Mouse (Mus musculus) inflammation-experienced regulatory T-cells, adult 6 months (primary cell): ENCODE measurements at regions not wholly inside any gene's neighbourhood (a gene's known extent, or its start where the extent isn't known, plus 50 kb on each side); places are given as distances from the start of the nearest gene placed in this dataset.
A peak's percentile ranks its signal among the peaks of the same experiment; 100 is the strongest.

Experiments used
- ATAC-seq: one replicate; pipeline ENCODE4 v1.8.0; 2017

DNA sequence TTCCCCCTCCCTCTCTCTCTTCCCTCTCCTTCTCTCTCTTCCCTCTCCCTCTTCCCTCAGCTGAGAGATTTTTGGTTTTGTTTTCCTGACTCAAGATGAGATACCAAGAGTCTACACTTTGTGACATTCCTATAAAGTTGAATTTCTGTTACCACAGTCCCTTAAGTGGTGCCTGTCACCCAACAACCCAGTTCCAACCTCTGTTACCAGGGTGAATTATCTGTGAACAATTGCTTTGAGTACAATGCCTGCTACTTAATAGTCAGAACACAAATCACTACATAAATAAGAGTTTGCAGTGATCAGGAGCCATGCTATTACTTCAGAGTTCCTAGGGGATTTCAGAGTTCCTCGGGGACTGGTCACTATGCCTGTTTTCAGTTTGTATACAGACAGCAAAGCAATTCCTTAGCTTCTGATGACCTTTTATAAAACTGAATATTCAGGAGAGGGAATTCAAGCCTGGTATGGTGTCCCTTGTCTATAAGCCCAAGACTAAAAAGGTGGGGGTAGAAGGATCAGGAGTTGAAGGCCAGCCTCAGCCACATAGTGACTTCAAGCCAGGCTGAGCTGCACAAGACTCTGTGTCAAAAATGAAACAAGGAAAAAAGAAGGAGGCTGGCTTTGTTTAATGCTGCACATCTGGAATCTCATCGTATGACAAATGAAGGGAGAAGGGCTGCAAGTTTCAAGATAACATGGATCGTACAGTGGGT, 99.2 kb upstream of the F13a1 start:
- no peak for ATAC-seq

DNA sequence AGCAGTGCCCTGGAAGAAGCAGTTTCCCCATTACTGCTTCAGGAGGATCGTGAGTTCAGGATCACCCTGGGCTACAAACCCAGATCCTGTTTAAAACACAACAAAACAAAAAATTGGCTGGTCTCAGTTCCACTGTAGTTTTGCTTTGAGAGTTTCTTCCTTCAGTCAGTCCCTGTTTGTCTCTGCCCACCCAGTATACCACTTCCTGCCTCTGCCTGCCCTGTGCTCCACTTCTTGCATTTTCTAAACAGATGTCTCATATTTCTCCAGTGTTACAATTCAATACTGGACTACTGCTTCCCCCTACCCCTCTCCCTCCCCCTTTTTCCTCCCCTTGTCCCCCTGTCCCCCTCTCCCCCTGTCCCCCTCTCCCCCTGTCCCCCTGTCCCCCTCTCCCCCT, 98.6 kb upstream of the F13a1 start:
- ATAC-seq, result peak; percentile 88

DNA sequence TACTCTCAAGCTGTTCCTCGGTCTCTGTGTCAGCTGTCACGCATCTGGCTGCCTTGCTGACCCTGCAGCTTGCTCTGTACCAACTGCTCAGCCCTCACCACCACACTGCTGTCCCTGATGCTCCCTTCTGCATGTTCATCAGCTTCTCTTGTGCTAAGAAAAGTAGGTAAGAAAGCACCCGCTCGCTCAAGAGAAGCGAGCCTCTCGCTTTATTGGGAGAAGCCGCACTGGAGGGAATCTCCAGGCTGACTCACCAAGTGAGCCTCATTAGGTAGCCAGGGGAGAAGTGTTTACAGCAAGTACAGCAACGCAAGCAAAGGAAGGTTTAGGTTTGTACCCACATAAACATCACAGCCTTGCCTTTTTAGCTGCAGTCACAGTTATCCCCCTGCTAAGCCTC, 97.7 kb upstream of the F13a1 start:
- no peak for ATAC-seq

DNA sequence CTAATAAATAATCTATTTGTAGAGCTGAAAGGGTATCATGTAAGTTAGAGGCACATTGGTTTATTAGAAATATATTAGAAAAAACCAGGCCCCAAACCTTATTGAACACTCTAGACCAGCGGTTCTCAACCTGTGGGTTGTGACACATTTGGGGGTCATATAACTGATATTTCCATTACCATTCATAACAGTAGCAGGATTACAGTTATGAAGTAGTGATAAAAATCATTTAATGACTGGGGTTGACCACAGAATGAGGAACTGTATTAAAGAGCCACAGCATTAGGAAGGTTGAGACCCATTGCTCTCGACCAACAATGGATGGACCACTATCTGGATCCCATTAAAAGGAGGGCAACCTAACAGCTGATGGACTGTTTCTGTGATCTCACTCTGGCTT, 92.8 kb upstream of the F13a1 start:
- no peak for ATAC-seq

DNA sequence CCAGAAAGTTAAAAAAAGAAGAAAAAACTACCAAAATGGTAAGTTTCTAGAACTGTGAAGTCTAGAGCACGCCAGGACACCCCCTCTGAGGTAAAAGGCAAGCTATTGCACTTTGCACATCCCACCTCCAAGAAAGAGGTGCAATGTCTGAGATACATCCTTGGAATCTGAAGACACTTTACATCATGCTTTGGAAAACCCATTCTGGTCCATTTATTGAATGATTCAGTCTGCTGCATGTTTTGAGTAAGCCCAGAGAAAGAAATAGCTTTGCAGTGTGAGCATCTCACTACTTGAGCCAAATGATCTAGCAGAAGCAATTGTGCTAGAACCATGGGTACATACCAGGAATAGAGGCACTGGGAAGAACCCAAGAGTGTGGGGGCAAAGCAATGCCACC, 85.1 kb upstream of the F13a1 start:
- no peak for ATAC-seq

DNA sequence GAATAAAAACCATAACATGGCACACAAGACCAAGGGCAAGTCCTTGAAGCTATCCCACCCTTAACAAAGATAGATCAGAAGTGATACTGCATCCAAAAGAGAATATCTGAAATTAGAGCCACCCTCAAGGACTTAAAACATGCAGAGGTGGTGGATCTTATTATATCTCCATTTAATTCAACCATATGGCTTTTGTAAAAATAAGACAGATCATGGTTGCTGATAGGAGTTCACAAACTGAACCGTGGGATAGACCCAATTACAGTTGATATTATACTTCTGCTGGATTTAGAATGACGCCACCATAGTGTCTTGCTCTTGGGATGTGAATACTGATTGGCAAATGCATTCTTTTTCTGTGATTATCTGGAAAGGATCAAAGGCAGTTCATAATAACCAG, 84.5 kb upstream of the F13a1 start:
- ATAC-seq, result no peak

DNA sequence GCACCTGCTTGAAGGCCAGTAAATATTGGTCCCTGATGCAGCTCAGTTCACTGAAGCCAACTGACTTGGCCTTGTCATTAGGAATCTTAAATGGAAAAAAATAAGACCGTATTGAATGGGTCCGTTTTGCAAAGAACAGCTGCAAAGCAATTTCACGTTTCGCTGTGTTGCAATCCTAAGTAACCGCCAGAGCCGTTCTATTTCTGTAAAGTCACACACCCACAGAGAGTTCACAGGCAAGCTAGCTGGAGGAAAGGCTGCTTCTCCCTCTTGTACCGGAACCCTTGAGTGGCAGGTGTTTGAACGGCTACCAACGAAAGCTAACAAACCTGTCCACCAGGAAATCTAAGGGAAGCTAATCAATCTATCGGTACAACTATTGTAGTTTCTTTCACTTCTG, 80.6 kb upstream of the F13a1 start:
- ATAC-seq, result peak; percentile 52

DNA sequence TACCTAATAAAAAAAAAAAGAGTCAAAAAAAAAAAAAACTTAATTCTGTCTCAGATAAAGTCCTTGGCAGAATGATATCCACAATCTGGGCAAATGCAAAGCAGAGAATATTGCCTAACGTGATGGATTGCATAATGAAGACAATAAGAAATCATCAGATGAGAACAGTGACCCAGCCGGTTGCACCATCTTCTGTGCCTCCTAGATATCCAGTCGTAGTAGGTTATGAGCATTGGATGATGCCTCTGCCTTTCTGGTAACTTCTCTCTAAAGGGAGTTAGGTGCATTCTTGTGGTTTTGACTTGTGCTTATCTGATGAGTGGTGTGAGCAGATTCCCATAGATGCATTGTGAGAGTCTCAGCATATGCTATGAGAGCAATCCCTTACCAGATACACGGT, 71.6 kb upstream of the F13a1 start:
- no peak for ATAC-seq

DNA sequence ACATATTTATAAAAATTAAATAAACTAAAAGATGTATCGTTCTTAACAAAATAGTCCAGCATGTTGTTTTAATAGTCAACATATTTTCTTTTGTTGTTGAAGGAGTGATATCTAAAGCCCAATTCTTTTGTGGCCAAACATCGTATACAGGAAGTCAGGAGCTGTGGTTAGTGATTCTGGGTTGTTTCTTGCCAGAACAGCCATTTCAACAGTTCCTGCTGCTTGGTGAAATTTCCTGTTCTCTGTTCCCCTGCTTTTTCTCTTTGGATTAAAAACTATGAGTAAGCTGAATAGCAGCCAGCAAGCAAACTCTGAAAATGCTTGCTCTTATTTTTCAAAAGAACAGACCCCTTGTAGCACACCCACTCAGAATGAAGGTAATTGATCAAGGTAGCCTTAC, 70.2 kb upstream of the F13a1 start:
- no peak for ATAC-seq

DNA sequence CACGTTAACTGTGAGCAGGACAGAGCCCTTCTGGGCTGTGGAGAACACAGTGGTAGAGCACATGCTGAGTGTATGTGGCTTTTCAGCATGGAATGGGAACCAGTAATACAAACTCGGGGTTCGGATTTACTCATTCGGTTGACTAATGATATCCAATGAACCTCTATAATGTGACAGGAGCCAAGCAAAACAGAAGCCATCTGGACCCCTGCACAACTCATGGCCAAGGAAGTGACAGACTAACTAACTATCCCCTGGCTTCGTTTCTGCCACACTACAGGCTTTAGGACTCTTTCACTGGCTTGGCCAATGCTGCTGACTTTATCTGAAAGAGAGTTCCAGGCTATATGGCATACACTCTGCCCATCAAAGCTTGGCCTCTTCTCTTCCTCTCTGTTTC, 64.3 kb upstream of the F13a1 start:
- ATAC-seq, result no peak

DNA sequence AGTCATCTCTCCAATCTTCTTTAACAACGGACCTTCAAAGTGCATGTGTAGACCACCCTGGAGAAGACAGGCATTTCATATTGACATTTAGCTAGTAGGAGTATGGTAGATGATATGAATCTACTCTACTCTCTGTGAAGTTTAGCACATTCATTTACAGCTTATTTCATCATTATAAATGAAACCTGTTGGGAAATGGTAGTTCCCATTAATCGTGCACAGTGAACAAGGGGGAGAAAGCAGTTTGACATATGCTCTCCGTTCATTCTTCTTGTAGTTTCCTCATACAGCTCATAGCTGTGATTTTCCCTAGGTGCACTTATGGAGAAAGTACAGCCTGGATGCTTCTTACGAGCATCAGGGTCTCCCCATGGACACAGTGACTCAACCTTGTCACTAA, 61.7 kb upstream of the F13a1 start:
- ATAC-seq, result no peak

DNA sequence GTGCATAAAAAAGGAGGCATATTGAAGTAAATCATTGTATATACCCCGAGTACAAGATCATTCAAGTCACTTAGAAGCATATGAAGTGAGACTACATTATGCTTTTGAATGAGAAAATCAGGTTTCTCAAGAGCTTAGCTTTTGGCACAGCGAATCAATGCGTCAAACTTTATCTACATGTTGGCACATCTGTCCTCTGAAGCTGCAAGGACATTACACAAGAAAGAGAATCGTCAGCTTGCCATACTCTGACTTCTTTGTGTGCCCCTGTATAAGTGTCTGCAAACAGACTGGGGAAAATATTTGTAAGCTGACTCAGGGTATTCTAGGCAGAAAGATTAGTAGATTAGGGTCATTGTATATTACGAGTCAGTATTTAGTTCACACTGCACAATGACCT, 57.7 kb upstream of the F13a1 start:
- no peak for ATAC-seq

DNA sequence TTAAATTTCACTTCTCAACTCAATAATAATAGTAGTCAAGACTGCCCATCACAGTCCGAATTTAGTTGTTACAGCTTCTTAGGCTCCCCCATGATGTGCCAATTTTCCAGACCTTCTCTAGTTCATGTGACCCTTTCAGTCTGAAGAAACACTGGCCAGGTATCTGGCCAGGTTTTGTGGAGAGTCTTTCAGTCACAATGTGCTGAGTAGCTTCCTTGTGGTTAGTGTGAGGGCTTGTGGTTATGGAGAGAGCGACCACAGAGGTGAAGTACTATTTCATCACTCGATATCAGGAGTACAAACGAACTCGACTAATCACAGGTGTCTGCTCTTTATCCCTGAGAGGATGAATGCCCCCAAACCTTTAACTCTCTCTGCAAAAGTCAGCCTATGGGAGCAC, 56.0 kb upstream of the F13a1 start:
- no peak for ATAC-seq

DNA sequence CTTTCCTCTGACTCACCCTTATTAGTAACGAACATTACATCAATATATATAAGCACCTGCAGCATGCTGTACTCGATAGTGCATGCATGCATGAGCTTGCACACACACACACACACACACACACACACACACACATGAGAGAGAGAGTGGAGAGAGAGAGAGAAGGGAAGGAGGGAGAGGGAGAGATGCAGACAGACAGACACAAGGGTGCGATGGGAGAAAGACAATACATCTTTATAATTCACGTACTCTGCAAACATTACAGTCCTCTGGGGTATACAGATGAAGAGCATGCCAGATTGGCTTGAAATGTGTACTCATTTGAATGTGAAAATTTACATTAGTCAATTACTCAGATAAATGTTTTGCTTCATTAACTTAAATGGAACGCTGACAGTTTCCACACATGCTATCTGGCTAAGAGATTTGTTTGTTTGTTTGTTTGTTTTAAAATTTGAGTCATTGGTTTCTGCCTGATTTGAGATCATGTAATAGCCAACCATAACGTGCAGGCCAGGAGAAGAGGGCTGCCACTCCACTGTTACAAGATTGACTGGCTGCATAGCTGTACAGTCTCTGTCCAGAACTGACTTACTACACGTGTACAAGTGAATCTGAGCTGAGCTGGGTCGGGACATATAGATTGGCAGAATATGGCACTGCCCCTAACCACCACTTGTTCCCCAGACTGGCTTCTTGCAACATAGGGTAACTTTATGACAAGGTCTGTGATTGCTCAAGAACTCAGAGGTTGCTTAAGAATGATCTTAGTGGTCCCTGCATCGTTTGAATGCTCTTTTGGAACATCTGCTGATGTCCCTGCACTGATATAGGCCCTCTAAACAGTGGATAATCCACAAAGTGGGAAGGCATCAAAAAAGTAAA, 54.6 kb upstream of the F13a1 start:
- ATAC-seq, result no peak

DNA sequence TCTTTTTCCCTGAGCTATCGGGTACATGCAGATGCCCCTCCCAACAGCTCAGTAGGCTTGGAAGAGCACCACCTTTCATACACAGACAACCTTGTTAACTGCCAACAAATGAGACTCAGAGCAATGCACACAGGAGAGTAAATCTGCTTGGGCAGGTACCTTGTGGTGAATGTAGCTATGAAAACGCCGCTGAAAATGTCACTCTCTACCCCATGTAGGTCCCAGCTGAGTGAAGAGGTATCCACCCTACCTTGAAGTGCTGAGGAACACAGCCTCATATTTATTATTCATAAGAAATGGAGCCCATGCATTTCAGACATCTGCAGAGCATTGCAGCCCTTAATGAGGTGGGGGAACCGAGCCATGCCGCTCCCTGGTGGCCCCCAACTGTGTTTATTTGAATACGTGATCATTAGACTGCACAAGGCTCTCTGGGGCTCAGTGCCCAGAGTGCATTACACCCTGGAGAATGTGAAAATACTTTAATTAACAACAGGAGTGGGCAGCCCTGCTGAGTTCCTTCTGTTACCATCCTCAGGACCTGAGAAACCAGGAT, 53.8 kb upstream of the F13a1 start:
- no peak for ATAC-seq

DNA sequence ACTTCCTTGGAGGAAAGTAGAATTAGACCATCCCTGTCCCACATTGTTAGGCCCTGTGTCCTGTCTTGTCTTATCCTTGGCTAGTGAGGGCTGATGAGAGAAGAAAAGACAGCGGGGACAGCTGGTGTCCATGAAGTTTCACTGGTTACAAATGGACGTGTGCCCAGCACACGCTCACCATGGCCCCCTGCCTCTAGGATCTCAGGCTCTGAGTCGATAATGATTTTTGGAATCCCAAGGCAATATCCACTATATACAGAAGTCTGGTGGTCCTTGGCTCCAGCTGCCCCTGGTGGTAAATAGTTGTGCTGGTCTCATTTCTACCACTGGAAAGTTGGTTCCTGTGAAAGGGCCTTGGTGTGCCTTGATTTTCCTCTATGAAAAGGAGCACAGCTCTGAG, 51.7 kb upstream of the F13a1 start:
- ATAC-seq, result no peak
